Mouse (Mus musculus) neural tube, embryonic 11.5 days (tissue): ENCODE results near the gene Piga. TPM values are rescaled to one million over a fixed set of nuclear protein-coding genes. Genes with fewer than 3 reads are reported as not detected.

Source experiments
- ATAC-seq: fragments of 200-750 bp; cut with Nextera tagmentation; 2 replicates; pipeline ENCODE4 v1.8.0; 2017; ENCODE audit warnings: moderate number of reproducible peaks, mild to moderate bottlenecking, moderate TSS enrichment, moderate library complexity; ENCODE audit not compliant: insufficient read depth, low FRiP score, low TSS enrichment
- DNase-seq: peaks from one replicate; pipeline ENCODE4 v3.0.0-alpha.2; 2015; ENCODE audit warnings: low spot score
- H3K27ac ChIP-seq: fragments of 300-500 bp; sonication (generic); 2 replicates; pipeline ENCODE4 v1.5.1; 2014; ENCODE audit warnings: low read depth, mild to moderate bottlenecking, low read length
- H3K27me3 ChIP-seq: fragments of 300-500 bp; sonication (generic); 2 replicates; pipeline ENCODE4 v1.6.1; 2014; ENCODE audit warnings: mild to moderate bottlenecking, low read length, mixed read lengths; ENCODE audit not compliant: control insufficient read depth, insufficient read depth
- H3K36me3 ChIP-seq: fragments of 300-500 bp; sonication (generic); 2 replicates; pipeline ENCODE4 v1.6.1; 2014; ENCODE audit warnings: mild to moderate bottlenecking, low read length, moderate library complexity, mixed read lengths; ENCODE audit not compliant: control insufficient read depth, insufficient read depth
- H3K4me1 ChIP-seq: fragments of 300-500 bp; sonication (generic); 2 replicates; pipeline ENCODE4 v1.6.1; 2014; ENCODE audit warnings: low read length, mixed read lengths; ENCODE audit not compliant: control insufficient read depth, insufficient read depth
- H3K4me2 ChIP-seq: fragments of 300-500 bp; sonication (generic); 2 replicates; pipeline ENCODE4 v1.6.1; 2014; ENCODE audit warnings: low read depth, mild to moderate bottlenecking, moderate library complexity
- H3K4me3 ChIP-seq: fragments of 300-500 bp; sonication (generic); 2 replicates; pipeline ENCODE4 v1.5.1; 2014; ENCODE audit warnings: low read depth, low read length
- H3K9ac ChIP-seq: fragments of 300-500 bp; sonication (generic); 2 replicates; pipeline ENCODE4 v1.6.1; 2014; ENCODE audit warnings: mild to moderate bottlenecking, low read length
- H3K9me3 ChIP-seq: fragments of 300-500 bp; sonication (generic); 2 replicates; pipeline ENCODE4 v1.6.1; 2016; ENCODE audit warnings: low read length; ENCODE audit not compliant: control insufficient read depth
- WGBS: fragments of 180-500 bp; shearing (Covaris S2); extraction: QIAGEN DNeasy Blood & Tissue Kit; methylation state at CpG from one replicate; pipeline ENCODE4 v1.1.7; 2014; 5-methylcytosine and 5-hydroxymethylcytosine counted together
- polyA plus RNA-seq: library from polyadenylated mRNA; unstranded; fragments of >200 nt; fragmentation: Nextera tagmentation; extraction: Ambion mirVana; gene quantifications from 2 replicates; pipeline ENCODE4 v1.2.1, GENCODE M21; 2014

The Piga gene
- polyA plus RNA-seq, 1 experiment from 2014 or later = 15.5 TPM

GRCm38 (mm10) chrX:164406133-164407022 lies 13.2 kb upstream of the Piga start:
- Histone ChIP-seq H3K4me1 (no peaks in the 10 kb centered on the region), H3K27me3 (no peaks in the 10 kb centered on the region), H3K9me3 (no peaks in the 10 kb centered on the region), H3K4me2 (no peak overlapping the region), H3K4me3 (no peak overlapping the region), H3K9ac (no peak overlapping the region), H3K27ac (no peak overlapping the region), H3K36me3 (no peaks in the 10 kb centered on the region)
- no peak for DNase-seq
- WGBS = 79% methylated on average over 9 of the region's 9 CpGs
- no peak for ATAC-seq

- no peak overlapping the region for H3K4me3 ChIP-seq
- DNase-seq (no peak), ATAC-seq (no peak)
- no peaks in the 10 kb centered on the region for H3K27me3 ChIP-seq
- H3K4me1 ChIP-seq = no peaks in the 10 kb centered on the region
- H3K9me3 ChIP-seq = no peaks in the 10 kb centered on the region
- H3K4me2 ChIP-seq = no peak overlapping the region
- H3K36me3 ChIP-seq = no peaks in the 10 kb centered on the region
- 77% methylated on average over 3 of the region's 3 CpGs for WGBS
- no peak overlapping the region for H3K27ac ChIP-seq
- H3K9ac ChIP-seq = no peak overlapping the region
Measured at GRCm38 (mm10) chrX:164408301-164408927, 11.2 kb upstream of the Piga start.

GRCm38 (mm10) chrX:164410562-164410961 lies 9.0 kb upstream of the Piga start:
- no peaks in the 10 kb centered on the region for H3K4me1 ChIP-seq
- H3K4me2 ChIP-seq = no peak overlapping the region
- no peak overlapping the region for H3K9ac ChIP-seq
- H3K27me3 ChIP-seq = no peaks in the 10 kb centered on the region
- no peaks in the 10 kb centered on the region for H3K36me3 ChIP-seq
- 96% methylated on average over 1 of the region's 1 CpGs for WGBS
- H3K4me3 ChIP-seq = no peak overlapping the region
- no peaks in the 10 kb centered on the region for H3K9me3 ChIP-seq
- DNase-seq (no peak), ATAC-seq (no peak)
- H3K27ac ChIP-seq = no peak overlapping the region

GRCm38 (mm10) chrX:164416803-164417202 lies 2.8 kb upstream of the Piga start:
- no peaks in the 10 kb centered on the region for H3K27me3 ChIP-seq
- H3K4me3 ChIP-seq = no peak overlapping the region
- no peak overlapping the region for H3K4me2 ChIP-seq
- DNase-seq (no peak), ATAC-seq (no peak)
- H3K9me3 ChIP-seq = no peaks in the 10 kb centered on the region
- no peak overlapping the region for H3K27ac ChIP-seq
- no peaks in the 10 kb centered on the region for H3K4me1 ChIP-seq
- no peaks in the 10 kb centered on the region for H3K36me3 ChIP-seq
- 92% methylated on average over 2 of the region's 2 CpGs for WGBS
- no peak overlapping the region for H3K9ac ChIP-seq

- Histone ChIP-seq H3K36me3 (no peaks in the 10 kb centered on the region), H3K4me1 (no peaks in the 10 kb centered on the region), H3K27me3 (no peaks in the 10 kb centered on the region), H3K9ac (no peak overlapping the region), H3K27ac (no peak overlapping the region), H3K4me3 (no peak overlapping the region), H3K4me2 (no peak overlapping the region), H3K9me3 (no peaks in the 10 kb centered on the region)
- no peak for ATAC-seq
- DNase-seq = no peak
Measured at GRCm38 (mm10) chrX:164418008-164418407, 1.6 kb upstream of the Piga start.

GRCm38 (mm10) chrX:164419955-164420354 lies 368 bp downstream of the Piga start:
- Histone ChIP-seq H3K36me3 (no peaks in the 10 kb centered on the region), H3K4me2 (peak overlapping the region; percentile 46), H3K9me3 (no peaks in the 10 kb centered on the region), H3K27me3 (no peaks in the 10 kb centered on the region), H3K4me3 (peak overlapping the region; percentile 54), H3K9ac (peak overlapping the region; percentile 65), H3K27ac (no peak overlapping the region), H3K4me1 (no peaks in the 10 kb centered on the region)
- DNase-seq (no peak), ATAC-seq (no peak)
- 23% methylated on average over 13 of the region's 13 CpGs for WGBS

GRCm38 (mm10) chrX:164420518-164420917 lies 931 bp downstream of the Piga start:
- no peak overlapping the region for H3K27ac ChIP-seq
- 62% methylated on average over 3 of the region's 3 CpGs for WGBS
- H3K27me3 ChIP-seq = no peaks in the 10 kb centered on the region
- H3K4me3 ChIP-seq = peak overlapping the region; percentile 54
- H3K9ac ChIP-seq = no peak overlapping the region
- DNase-seq (no peak), ATAC-seq (no peak)
- no peaks in the 10 kb centered on the region for H3K36me3 ChIP-seq
- H3K4me1 ChIP-seq = no peaks in the 10 kb centered on the region
- H3K9me3 ChIP-seq = no peaks in the 10 kb centered on the region
- H3K4me2 ChIP-seq = peak overlapping the region; percentile 46

- WGBS = 84% methylated on average over 1 of the region's 1 CpGs
- H3K27ac ChIP-seq = no peak overlapping the region
- no peak for ATAC-seq
- H3K36me3 ChIP-seq = no peaks in the 10 kb centered on the region
- H3K9me3 ChIP-seq = no peaks in the 10 kb centered on the region
- H3K27me3 ChIP-seq = no peaks in the 10 kb centered on the region
- no peak overlapping the region for H3K9ac ChIP-seq
- H3K4me1 ChIP-seq = no peaks in the 10 kb centered on the region
- DNase-seq = no peak
- no peak overlapping the region for H3K4me2 ChIP-seq
- no peak overlapping the region for H3K4me3 ChIP-seq
Measured at GRCm38 (mm10) chrX:164424821-164425220, 5.2 kb downstream of the Piga start.

GRCm38 (mm10) chrX:164427295-164427694 lies 7.7 kb downstream of the Piga start:
- no peak for DNase-seq
- H3K36me3 ChIP-seq = peaks cover 2% of the 10 kb centered on the region; the same call in 1 of the 2 replicates
- 93% methylated on average over 4 of the region's 4 CpGs for WGBS

More at GRCm38 (mm10) chrX:164427295-164427694, 7.7 kb downstream of the Piga start:
- no peak overlapping the region for H3K4me3 ChIP-seq
- no peak overlapping the region for H3K9ac ChIP-seq
- H3K27me3 ChIP-seq = no peaks in the 10 kb centered on the region
- no peaks in the 10 kb centered on the region for H3K9me3 ChIP-seq
- no peak overlapping the region for H3K27ac ChIP-seq
- H3K4me2 ChIP-seq = no peak overlapping the region
- ATAC-seq = no peak
- H3K4me1 ChIP-seq = no peaks in the 10 kb centered on the region
